Mouse (Mus musculus) left cerebral cortex, postnatal 4 days (tissue): ENCODE measurements around the gene Dchs1. TPM values are rescaled to one million over a fixed set of nuclear protein-coding genes. Genes with fewer than 3 reads are reported as not detected.

Source experiments
- DNase-seq: peaks from one replicate; pipeline ENCODE4 v3.0.0-alpha.2; 2022
- intact Hi-C: fragments of 180-260 bp; cut with DNase I; formaldehyde crosslinking; loops from one replicate; pipeline ENCODE4 v1.15.1; 2025
- total RNA-seq, 2 experiments: library from RNA; stranded (reverse); gene quantifications; 2 replicates each; pipeline ENCODE4 v1.2.3; 2021

The Dchs1 gene
- 10 to 100 TPM; 84.6 to 90.6 TPM for total RNA-seq

DNA sequence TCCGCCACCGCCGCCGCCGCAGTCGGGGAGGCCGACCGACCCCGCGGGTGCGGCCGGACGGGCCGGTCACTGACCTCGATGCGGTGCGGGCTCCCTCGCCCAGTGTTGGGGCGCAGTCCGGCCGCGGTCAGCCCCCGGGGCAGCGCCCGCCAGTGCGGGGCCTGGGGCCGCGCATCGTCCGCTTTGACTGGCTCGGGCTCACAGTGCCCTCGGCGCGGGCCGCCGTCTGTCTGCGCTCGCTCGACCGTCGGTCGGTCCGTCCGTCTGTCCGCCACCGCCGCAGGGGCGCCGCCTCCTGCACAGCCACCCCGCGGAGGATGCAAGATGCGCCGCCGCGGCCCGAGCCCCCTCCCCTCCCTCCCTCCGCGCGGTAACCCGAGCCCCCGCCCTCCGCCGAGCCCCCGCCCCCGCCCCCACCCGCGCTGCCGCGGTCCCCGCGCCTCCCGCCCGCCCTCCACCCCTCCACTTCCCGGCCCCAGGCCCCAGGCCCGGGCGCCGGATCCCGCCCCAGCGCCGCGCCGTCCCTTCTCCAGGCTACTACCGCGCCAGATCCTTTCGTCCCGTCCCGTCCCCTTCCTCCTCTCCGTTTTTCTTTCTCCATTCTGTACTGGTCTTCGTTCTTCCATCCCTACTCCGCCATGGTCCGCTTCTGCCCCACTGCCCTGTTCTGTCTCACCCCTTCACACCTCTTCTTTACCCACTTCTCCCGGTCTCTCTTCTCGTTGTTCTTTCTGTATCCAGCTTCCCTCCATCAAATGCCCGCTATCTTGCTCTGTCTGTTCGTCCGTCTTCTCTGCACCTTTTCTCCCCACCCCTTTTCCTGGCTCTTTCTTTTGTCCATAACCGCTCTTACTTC, at the start of gene Dchs1:
Gene Dchs1, minus strand, starts transcription at position 370 of the 856 bp plus-strand sequence.
- intact Hi-C loops: no loop called here
- peak; percentile 68 for DNase-seq

DNA sequence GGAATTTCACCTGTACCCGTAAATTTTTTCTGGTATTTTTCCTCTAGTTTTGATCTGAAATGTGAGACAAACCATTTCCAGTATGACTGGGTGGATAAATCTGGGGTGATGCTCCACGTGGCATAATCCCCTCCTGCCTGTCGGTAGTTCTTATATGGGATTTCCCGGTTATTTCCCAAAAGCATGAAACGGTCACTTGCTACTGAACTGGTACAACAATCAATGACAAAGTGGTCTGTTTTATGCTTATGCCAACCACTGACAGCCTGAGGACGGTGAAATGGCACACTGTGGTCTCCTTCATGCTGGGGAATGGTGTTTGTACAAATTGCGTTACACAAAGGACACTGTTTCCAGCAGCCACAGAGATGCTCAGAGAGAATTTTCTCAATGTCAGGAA, 36.8 kb upstream of the Dchs1 start:
- DNase-seq: no peak
- intact Hi-C loops: no loop called here

DNA sequence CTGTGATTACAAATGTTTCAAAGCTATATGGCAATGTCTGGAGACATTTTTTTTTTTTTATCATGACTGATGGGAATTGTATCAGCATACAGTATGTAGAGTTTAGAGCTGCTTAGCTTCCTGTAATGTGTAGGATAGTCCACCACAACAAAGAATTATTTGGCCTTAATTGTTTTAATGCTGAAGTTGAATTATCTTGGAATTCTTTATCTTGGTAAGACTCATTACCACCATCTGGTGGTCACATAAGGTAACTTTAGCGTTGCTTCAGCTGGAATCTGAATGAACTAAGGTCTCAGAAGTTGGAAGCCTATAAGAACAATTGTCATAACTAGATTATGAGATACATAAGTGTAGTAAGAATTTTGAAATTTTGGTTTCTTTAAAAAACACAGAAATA, 31.0 kb upstream of the Dchs1 start:
- DNase-seq: no peak
- intact Hi-C loops: loop anchor here (2.0 to 10.0 kb wide), 2 partner anchors 92 to 1226 kb away; no protein-coding TSS in a partner anchor

DNA sequence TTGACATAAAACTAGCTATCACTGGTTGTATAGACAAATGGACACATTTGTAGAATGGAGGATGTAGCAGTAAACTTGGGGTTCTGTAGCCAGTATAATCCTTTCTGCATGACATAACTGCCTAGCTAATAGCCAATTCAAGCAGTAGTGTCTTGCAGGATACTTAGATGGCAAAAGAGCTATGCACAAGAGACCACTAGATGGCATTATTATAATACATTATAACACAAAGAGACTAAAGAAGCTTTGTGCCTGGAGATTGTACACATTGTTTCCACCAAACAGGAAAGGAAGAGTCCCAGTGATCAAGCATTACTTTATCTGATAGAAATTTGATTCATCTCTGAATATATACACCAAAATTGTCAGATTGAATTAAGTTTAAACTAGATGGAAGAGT, 29.3 kb upstream of the Dchs1 start:
- intact Hi-C loops: loop anchor here (10.0 kb wide), 1 partner anchor 1228 kb away; no protein-coding TSS in a partner anchor
- no peak for DNase-seq

DNA sequence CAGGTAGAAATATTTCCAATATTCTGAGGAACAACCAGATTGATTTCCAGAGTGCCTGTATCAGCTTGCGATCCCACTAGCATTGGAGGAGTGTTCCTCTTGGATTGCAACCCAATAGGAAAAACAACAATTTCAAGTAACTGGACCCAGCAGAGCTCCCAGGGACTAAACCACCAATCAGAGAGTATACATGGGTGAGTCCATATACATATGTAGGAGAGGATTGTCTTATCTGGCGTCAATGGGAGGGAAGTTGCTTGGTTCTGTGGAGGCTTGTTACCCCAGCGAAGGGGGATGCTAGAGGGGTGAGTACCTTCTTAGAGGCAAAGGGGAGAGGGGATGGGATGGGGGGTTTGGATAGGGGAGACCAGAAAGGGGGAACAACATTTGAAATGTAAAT, 25.9 kb upstream of the Dchs1 start:
- DNase-seq: no peak
- intact Hi-C loops: loop anchor here (5.0 to 10.0 kb wide), 2 partner anchors 261 to 1231 kb away; partner anchors contain the start of gene Smpd1

DNA sequence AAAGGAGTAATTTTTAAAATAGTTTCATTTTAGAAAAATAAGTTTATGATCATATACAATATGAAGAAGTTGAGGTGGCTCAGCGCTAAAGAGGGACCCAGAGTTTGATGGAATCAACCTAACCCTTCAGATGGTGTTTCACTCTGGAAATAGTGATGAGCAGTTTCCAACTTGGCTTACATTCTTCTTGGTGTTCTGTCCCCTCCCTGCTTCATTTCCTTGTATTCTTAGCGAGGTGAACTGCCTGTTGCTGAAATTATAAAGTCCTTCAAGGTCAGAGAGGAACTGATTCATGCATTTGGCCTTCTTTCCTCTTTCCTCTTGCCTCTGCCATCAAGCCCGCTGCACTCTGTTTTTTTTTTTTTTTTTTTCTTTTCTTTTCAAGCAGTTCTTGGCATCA, 25.1 kb upstream of the Dchs1 start:
- DNase-seq: no peak
- intact Hi-C loops: loop anchor here (5.0 to 10.0 kb wide), 2 partner anchors 260 to 1232 kb away; partner anchors contain the start of gene Smpd1

DNA sequence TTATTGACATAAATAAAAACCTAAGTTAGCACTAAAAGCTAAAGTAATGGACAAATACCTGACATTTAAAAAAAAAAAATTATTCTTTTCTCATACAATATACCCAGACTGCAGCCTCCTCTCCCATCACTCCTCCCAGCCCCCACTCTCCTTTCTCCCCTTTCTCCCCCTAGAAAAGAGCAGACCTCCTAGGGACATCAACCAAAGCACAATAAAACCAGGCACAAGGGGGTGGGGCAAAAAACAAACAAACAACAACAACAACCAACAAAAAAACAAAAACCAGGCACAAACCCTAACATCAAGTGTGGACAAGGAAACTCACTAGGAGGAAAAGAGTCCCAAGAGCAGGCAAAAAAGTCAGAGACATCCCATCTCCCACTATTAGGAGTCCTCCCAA, 24.1 kb upstream of the Dchs1 start:
- DNase-seq: no peak
- intact Hi-C loops: loop anchor here (5.0 to 10.0 kb wide), 2 partner anchors 259 to 1233 kb away; partner anchors contain the start of gene Smpd1

DNA sequence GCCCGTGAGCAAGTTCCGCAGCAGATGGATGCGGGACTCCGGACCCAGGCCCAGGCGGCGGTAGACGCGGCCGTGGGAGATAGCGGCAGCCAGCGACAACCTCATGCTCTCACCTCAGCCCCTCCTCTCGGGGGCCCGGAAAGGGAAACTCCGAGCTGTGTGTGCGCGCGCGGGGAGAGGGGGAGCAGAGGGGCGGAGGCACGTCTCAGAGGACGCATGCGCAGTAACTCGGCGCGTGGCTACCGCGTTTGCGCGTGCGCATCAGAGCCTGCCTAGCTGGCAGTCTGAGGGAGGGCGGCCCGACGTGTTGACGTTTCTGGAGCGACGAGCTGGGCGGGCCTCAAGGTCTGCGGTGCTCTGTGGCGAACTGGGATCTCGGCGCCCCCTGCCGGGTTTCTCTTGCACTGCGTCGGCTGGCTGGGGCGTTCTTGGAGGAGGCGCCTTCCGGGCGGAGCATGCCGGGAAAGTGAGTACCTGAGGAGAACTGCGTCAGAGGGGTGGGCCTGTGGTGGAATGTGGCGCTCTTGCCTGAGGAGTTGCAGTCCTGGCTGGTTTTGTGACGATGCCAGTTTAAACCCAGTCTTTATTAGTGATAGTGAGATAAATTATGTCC, 23.5 kb upstream of the Dchs1 start, which contains the start of gene Mrpl17:
Gene Mrpl17, minus strand, starts transcription at position 223 of the 613 bp plus-strand sequence.
- intact Hi-C loops: loop anchor here (5.0 to 10.0 kb wide), 2 partner anchors 259 to 1234 kb away; partner anchors contain the start of gene Smpd1
- DNase-seq: peak; percentile 100

DNA sequence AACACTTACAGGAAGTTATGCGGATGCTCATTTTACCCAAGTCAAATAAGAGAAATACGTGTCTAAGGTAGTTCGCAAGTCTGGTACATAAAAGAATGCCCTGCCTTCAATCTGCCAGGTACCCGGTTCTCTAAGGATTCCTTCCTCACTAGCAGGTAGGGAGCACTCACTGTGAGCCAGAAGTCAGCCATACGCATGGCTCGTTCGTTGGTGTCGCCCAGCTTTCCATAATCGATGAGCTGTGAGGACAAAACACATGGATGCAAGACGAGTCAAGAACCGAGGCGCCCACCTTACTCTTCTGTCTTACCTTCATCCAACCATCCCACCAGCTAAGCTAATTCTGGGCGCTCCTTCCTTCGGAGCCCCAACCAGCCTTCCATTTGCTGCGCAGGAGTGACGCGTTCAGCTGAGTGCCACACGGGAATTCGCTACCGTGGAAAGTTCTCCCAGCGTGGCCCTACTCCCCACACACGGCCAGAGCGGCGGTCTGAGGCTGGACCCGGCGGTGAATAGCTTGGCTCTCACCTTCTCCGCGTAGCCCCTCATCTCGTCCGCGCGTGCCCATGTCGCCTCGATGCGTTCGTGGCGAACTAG, 22.9 kb upstream of the Dchs1 start:
- intact Hi-C loops: loop anchor here (5.0 to 10.0 kb wide), 2 partner anchors 258 to 1234 kb away; partner anchors contain the start of gene Smpd1
- DNase-seq: no peak

DNA sequence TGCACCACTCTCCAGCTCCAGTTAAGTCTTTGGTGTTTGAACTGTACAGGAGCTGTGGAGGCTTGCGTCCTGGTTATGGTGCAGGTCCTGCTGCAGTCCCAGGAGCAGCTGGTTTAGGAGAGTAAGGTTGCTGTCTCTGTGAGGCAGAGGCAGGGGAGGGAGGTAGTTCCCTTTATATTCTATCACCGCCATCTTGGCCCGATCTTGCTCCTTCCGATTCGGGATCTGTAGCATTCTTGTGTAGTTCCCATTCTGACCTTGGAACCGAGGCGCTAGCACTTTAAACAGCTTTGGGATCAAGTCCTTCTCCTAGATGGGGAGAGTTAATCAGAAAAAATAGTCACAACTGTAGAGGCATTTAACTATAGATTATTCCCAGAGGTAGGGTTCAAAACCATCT, 22.4 kb upstream of the Dchs1 start:
- intact Hi-C loops: loop anchor here (5.0 to 10.0 kb wide), 3 partner anchors 175 to 1235 kb away; partner anchors contain the start of genes Smpd1 and Trim3

DNA sequence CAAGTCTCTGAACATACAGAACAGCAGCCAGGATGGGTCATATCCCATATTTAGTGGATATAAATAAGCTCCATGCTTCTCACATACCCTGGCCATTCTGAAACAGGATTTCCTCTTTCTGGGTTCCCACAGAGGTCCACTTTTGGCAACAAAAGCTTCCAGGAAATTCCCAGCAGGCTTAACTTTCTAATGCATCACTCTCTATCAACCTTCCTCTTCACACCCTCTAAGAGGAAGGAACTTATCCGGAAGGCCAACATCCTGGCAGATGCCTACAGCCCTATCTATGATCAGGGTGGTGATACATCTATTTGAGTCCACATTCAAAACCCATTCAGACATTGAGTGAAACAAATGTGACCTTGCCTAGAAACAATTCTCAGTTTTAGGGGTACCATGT, 20.9 kb upstream of the Dchs1 start:
- no peak for DNase-seq
- intact Hi-C loops: loop anchor here (10.0 kb wide), 1 partner anchor 174 kb away; the partner anchor contains the start of gene Trim3

More for the DNA sequence above, 22.4 kb upstream of the Dchs1 start:
- DNase-seq: no peak

DNA sequence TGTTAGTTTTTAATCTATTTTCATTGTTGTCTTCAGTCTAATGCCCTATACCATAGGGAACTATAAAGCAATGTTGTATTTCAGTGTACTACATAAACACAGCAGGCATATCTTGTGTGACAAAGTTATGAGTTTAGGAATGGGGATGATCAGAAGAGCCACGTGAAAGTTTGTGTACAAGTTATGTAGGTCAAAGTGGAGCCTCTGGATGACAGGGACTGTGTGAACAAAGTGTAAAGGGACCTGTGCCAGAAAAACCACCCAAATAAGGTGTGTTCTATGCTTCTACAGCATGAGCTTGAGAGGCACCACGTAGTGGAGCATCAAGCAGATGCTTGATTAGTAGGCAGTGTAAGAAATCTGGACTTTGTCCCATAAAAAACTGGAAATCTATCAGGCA, 19.3 kb upstream of the Dchs1 start:
- DNase-seq: no peak
- intact Hi-C loops: loop anchor here (10.0 kb wide), 1 partner anchor 172 kb away; the partner anchor contains the start of gene Trim3

DNA sequence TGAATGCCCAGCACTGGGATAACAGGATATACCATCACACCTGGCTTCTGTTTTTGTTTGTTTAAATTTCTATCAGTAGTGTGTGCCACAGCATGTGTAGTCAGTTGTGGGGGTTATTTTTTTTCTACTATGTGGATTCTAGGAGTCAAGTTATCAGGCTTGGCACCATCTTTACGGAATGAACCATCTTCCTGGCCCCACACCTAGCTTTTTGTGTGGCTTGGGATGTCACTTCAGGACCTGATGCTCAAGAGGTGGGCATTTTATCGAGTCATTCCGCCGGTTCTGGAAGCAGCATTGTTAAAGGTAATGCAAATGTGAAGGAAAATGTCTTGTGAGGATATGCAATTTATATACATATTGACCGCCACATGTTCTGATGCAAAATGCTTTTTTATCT, 18.7 kb upstream of the Dchs1 start:
- no peak for DNase-seq
- intact Hi-C loops: loop anchor here (10.0 kb wide), 1 partner anchor 171 kb away; the partner anchor contains the start of gene Trim3

DNA sequence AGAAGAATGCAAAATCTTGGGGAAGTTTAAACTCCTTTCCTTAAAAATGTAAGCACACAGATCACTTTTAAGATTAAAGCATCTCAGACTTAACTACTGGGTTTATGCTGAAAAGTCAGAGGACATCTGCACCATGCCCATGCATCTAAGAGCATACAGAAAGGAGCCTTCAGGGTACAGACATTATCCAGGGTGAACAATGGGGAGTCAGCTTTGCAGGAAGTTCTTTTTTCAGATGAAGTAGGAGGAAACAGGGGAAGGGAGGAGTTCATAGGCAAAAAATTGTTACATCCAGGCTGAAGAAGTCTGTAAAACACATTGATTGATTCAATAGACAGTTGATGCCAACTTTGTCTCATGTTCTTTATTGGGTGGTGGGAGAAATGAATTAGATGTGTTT, 16.0 kb upstream of the Dchs1 start:
- no peak for DNase-seq
- intact Hi-C loops: loop anchor here (10.0 kb wide), 1 partner anchor 169 kb away; the partner anchor contains the start of gene Trim3

DNA sequence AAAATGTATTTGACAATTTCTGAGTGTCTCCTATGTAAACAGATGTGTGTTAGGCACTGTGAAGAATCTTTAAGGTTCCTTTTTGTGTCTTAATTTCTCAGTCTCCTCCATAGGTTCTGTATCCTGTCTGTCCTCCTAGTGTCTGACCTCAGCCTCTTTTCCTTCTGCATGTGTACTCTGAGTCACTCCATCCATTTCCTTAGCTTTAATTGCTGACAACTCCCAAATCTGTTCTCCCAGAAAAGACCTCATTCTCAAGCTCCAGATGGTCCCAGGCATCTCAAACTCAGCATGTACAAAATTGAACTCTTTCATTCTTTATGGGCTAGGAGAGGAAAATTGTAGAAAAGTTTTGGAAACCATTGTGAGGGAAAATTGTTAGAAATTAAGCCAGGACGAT, 15.3 kb upstream of the Dchs1 start:
- DNase-seq: no peak
- intact Hi-C loops: loop anchor here (10.0 kb wide), 1 partner anchor 168 kb away; the partner anchor contains the start of gene Trim3

DNA sequence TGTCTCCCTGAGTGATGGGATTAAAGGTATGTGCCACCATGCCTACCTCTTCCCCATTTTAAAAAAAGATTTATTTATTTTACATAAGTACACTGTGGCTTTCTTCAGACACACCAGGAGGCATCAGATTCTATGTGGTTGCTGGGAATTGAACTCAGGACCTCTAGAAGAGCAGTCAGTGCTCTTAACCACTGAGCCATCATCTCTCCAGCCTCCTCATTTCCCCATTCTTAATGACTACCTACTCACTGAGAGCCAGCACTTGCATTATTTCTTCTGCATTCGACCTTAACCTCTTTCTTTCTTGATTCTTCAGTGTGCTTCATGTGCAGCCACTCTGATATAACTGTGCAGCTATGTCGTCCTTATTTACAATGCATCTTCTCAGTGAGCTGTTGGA, 14.9 kb upstream of the Dchs1 start:
- no peak for DNase-seq
- intact Hi-C loops: loop anchor here (10.0 kb wide), 1 partner anchor 168 kb away; the partner anchor contains the start of gene Trim3

DNA sequence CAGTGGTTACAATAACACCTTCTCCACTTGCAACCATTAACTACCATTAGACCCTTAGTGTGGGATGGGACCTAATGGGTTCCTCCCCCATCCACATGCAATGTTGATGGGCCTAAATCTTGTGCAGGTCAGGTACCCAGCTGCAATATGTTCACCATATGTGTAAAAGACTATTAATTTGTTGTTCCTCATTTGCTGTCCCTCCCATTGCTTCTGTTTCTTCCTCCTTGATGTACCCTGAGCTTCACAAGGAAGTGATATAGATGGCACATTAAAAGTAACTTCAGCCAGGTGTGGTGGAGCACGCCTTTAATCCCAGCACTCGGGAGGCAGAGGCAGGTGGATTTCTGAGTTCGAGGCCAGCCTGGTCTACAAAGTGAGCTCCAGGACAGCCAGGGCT, 9.5 kb upstream of the Dchs1 start:
- intact Hi-C loops: no loop called here

DNA sequence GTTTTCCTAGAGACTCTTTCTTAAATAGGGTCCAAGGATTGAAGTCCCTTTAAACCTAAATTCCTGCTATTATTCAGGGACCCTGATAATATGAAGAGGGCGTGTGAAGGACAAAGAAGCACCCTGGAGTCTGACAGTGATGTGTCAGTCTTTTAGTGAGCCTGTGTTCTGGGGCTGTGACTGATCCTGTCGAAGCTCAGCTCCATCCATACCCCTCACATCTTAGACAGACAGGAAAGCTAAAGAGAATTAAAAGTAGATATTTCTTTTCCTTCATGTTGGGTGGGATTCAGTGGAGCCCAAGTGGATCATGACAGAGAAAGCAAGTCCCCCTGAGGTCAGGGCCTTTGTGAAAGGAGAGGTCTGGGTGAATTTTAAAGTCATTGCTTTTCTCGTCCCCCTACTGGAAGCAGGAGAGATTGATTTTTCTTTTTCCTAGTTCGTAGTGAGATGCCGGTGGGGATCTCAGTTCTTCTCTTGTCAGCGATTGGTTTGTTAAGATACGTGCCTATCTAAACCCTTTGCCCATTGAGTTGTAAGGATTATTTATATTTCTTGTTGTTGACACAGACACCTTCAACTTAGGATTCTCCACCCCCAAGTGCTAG, 8.4 kb upstream of the Dchs1 start:
- intact Hi-C loops: no loop called here
- DNase-seq: no peak

More for the DNA sequence above, 9.5 kb upstream of the Dchs1 start:
- no peak for DNase-seq

DNA sequence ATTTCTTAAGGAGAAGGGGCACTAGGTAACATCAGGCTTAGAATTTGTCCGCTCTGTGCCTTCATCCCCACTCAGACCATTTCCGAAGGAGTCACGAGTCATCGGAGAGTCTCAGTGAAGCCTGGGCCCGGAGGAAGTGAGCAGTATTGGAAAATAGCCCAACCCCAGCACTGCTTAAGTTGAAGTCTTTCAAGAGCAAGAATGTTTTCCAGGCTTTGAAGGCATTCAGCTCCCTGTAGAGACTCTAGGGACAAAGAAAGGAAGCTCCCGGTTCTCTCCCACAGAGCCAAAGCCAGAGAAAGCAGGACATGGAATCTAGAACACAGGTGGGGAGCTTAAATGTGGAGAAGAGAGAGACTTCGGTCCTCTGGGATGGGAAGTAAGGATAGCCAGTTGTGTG, 6.2 kb upstream of the Dchs1 start:
- no peak for DNase-seq
- intact Hi-C loops: no loop called here

DNA sequence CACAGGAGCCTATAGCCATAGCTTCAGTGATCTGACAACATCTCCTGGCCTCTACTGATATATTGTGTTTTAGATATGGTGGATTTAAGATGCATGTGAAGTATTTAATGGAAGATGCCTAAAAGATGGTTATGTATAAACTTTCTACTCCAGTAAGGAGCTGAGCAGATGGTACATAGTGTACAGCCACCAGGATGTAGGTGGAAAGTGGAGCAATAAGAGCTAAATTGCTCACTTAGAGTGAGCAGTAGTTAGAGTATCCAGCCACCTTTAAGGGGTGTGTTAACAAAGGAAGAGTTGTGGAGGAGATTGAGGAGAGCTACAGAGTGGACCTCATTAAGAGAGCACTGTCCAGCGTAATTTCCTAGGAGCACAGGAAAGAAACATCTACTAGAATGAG, 3.7 kb upstream of the Dchs1 start:
- DNase-seq: no peak
- intact Hi-C loops: no loop called here
